Mouse (Mus musculus) WW6 (cell line): ENCODE measurements at regions not wholly inside any gene's neighbourhood (a gene's known extent, or its start where the extent isn't known, plus 50 kb on each side); places are given as distances from the start of the nearest gene placed in this dataset.

Source experiments
- DNase-seq: peaks from one replicate; pipeline ENCODE4 v3.0.0-alpha.2; 2013; ENCODE audit warnings: low read depth, low spot score

DNA sequence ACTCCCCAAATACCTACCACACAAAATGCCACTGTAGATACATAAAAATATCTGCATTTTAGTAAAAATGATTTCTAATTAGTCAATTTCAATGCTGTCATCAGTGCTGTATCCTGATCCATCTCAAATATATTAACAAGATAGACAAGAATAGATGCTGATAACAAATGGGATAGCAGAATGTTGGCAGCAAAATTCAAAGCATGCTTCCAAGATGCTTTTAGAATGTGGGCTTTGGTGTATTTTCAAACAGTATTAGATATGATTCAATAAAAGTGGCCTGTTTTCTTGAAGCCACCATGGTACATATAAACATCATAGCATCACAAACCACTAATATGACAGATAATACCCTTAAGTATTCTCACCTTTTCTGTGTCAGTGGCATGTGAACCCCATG, 597.6 kb downstream of the Cenpc1 start:
- DNase-seq = no peak

GRCm38 (mm10) chr5:85467151-85467550, 598.2 kb downstream of the Cenpc1 start:
- DNase-seq = no peak
